Mouse (Mus musculus) adrenal gland, postnatal 14 days (tissue): ENCODE measurements around the gene Mtap. TPM values are rescaled to one million over a fixed set of nuclear protein-coding genes. Genes with fewer than 3 reads are reported as not detected.
A peak's percentile ranks its signal among the peaks of the same experiment; 100 is the strongest.

Experiments used
- DNase-seq: peaks from one replicate; pipeline ENCODE4 v3.0.0; 2021; ENCODE audit warnings: mixed read lengths
- total RNA-seq: library from RNA; stranded (reverse); gene quantifications from 2 replicates; pipeline ENCODE4 v1.2.3, GENCODE M21; 2021

The Mtap gene
- total RNA-seq, 1 experiment from 2014 or later = 30.8 TPM

GRCm38 (mm10) chr4:89137542-89138360, 829 bp downstream of the Mtap start:
- DNase-seq = peak; percentile 70

GRCm38 (mm10) chr4:89138361-89138651, 1.4 kb downstream of the Mtap start:
- no peak for DNase-seq

- DNase-seq = peak; percentile 82
Observed at GRCm38 (mm10) chr4:89140832-89141231, 3.9 kb downstream of the Mtap start.

- DNase-seq = peak; percentile 88
Observed at GRCm38 (mm10) chr4:89145409-89145808, 8.5 kb downstream of the Mtap start.

- DNase-seq = no peak
Observed at GRCm38 (mm10) chr4:89146291-89146690, 9.4 kb downstream of the Mtap start.

- DNase-seq = no peak
Observed at GRCm38 (mm10) chr4:89149261-89149660, 12.3 kb downstream of the Mtap start.

GRCm38 (mm10) chr4:89161389-89161788, 24.5 kb downstream of the Mtap start:
- no peak for DNase-seq

- peak; percentile 35 for DNase-seq
Observed at GRCm38 (mm10) chr4:89162496-89162895, 25.6 kb downstream of the Mtap start.

- no peak for DNase-seq
Observed at GRCm38 (mm10) chr4:89163613-89164012, 26.7 kb downstream of the Mtap start.

- no peak for DNase-seq
Observed at GRCm38 (mm10) chr4:89164681-89165080, 27.8 kb downstream of the Mtap start.

- no peak for DNase-seq
Observed at GRCm38 (mm10) chr4:89168877-89169276, 32.0 kb downstream of the Mtap start.

- no peak for DNase-seq
Observed at GRCm38 (mm10) chr4:89169739-89170138, 32.8 kb downstream of the Mtap start.

GRCm38 (mm10) chr4:89170931-89171330, 34.0 kb downstream of the Mtap start:
- DNase-seq = no peak

GRCm38 (mm10) chr4:89172873-89173605, 36.1 kb downstream of the Mtap start:
- DNase-seq = no peak

GRCm38 (mm10) chr4:89177514-89178307, 40.8 kb downstream of the Mtap start:
- DNase-seq = no peak

GRCm38 (mm10) chr4:89180121-89180520, 43.2 kb downstream of the Mtap start:
- peak; percentile 41 for DNase-seq

GRCm38 (mm10) chr4:89181656-89182055, 44.7 kb downstream of the Mtap start:
- no peak for DNase-seq

GRCm38 (mm10) chr4:89182486-89182885, 45.6 kb downstream of the Mtap start:
- DNase-seq = no peak

GRCm38 (mm10) chr4:89195481-89195880, 58.6 kb downstream of the Mtap start:
- DNase-seq = no peak

- DNase-seq = no peak
Observed at GRCm38 (mm10) chr4:89197128-89197527, 60.2 kb downstream of the Mtap start.

GRCm38 (mm10) chr4:89200806-89201205, 63.9 kb downstream of the Mtap start:
- no peak for DNase-seq

- no peak for DNase-seq
Observed at GRCm38 (mm10) chr4:89209310-89209709, 72.4 kb downstream of the Mtap start.

- DNase-seq = no peak
Observed at GRCm38 (mm10) chr4:89210314-89210713, 73.4 kb downstream of the Mtap start.
